Mouse (Mus musculus): ENCODE results near the gene Mep1a. TPM values are rescaled to one million over a fixed set of nuclear protein-coding genes. Genes with fewer than 3 reads are reported as not detected.
A peak's percentile ranks its signal among the peaks of the same experiment; 100 is the strongest.

Gene Mep1a
- polyA plus RNA-seq, 1 experiment = 2.7 TPM

- no peak for TF ChIP-seq POLR2A (IDR thresholded peaks at IDR 0.05; ENCODE audit: borderline replicate concordance, control insufficient read depth, low read depth, low read length)
- TF ChIP-seq CTCF (IDR thresholded peaks at IDR 0.05; ENCODE audit: control insufficient read depth, insufficient read depth, low read length) = no peak
- no peak overlapping the region for H3K27ac ChIP-seq (ENCODE audit: control insufficient read depth, insufficient read depth, low read depth, low read length, poor library complexity)
- WGBS = 9% methylated on average over 3 of the region's 3 CpGs
Observed at GRCm38 (mm10) chr17:43470039-43470438, 32.6 kb downstream of the Mep1a start.

GRCm38 (mm10) chr17:43460245-43461181 is 42.1 kb downstream of the Mep1a start:
- no peak overlapping the region for H3K4me3 ChIP-seq (replicated peaks; ENCODE audit: control insufficient read depth, low read depth, low read length)
- TF ChIP-seq CTCF (IDR thresholded peaks at IDR 0.05; ENCODE audit: control insufficient read depth, insufficient read depth, low read length) (peak; percentile 85), POLR2A (IDR thresholded peaks at IDR 0.05; ENCODE audit: borderline replicate concordance, control insufficient read depth, low read depth, low read length) (no peak)
- no peaks in the 10 kb centered on the region for H3K4me1 ChIP-seq (ENCODE audit: control insufficient read depth, insufficient read depth, low read length)
- WGBS = 36% methylated on average over 19 of the region's 19 CpGs
- no peak overlapping the region for H3K27ac ChIP-seq (ENCODE audit: control insufficient read depth, insufficient read depth, low read depth, low read length, poor library complexity)

More at GRCm38 (mm10) chr17:43470039-43470438, 32.6 kb downstream of the Mep1a start:
- Histone ChIP-seq H3K4me1 (ENCODE audit: control insufficient read depth, insufficient read depth, low read length) (no peaks in the 10 kb centered on the region), H3K4me3 (replicated peaks; ENCODE audit: control insufficient read depth, low read depth, low read length) (no peak overlapping the region)

- no peak for TF ChIP-seq POLR2A (IDR thresholded peaks at IDR 0.05; ENCODE audit: borderline replicate concordance, control insufficient read depth, low read depth, low read length)
- TF ChIP-seq CTCF (IDR thresholded peaks at IDR 0.05; ENCODE audit: control insufficient read depth, insufficient read depth, low read length) = no peak
- no peak overlapping the region for H3K27ac ChIP-seq (ENCODE audit: control insufficient read depth, insufficient read depth, low read depth, low read length, poor library complexity)
- no peaks in the 10 kb centered on the region for H3K4me1 ChIP-seq (ENCODE audit: control insufficient read depth, insufficient read depth, low read length)
- 67% methylated on average over 12 of the region's 12 CpGs for whole genome bisulfite sequencing
- no peak overlapping the region for H3K4me3 ChIP-seq (replicated peaks; ENCODE audit: control insufficient read depth, low read depth, low read length)
Observed at GRCm38 (mm10) chr17:43459737-43460230, 42.8 kb downstream of the Mep1a start.

GRCm38 (mm10) chr17:43458598-43458997 is 44.0 kb downstream of the Mep1a start:
- WGBS = 4% methylated on average over 9 of the region's 9 CpGs
- H3K4me1 ChIP-seq (ENCODE audit: control insufficient read depth, insufficient read depth, low read length) = no peaks in the 10 kb centered on the region
- no peak overlapping the region for H3K4me3 ChIP-seq (replicated peaks; ENCODE audit: control insufficient read depth, low read depth, low read length)
- no peak for TF ChIP-seq POLR2A (IDR thresholded peaks at IDR 0.05; ENCODE audit: borderline replicate concordance, control insufficient read depth, low read depth, low read length)
- TF ChIP-seq CTCF (IDR thresholded peaks at IDR 0.05; ENCODE audit: control insufficient read depth, insufficient read depth, low read length) = peak; percentile 66
- no peak overlapping the region for H3K27ac ChIP-seq (ENCODE audit: control insufficient read depth, insufficient read depth, low read depth, low read length, poor library complexity)

- no peak overlapping the region for H3K4me3 ChIP-seq (replicated peaks; ENCODE audit: control insufficient read depth, low read depth, low read length)
- WGBS = 89% methylated on average over 1 of the region's 1 CpGs
- no peak overlapping the region for H3K27ac ChIP-seq (ENCODE audit: control insufficient read depth, insufficient read depth, low read depth, low read length, poor library complexity)
- no peaks in the 10 kb centered on the region for H3K4me1 ChIP-seq (ENCODE audit: control insufficient read depth, insufficient read depth, low read length)
- TF ChIP-seq CTCF (IDR thresholded peaks at IDR 0.05; ENCODE audit: control insufficient read depth, insufficient read depth, low read length) (no peak), POLR2A (IDR thresholded peaks at IDR 0.05; ENCODE audit: borderline replicate concordance, control insufficient read depth, low read depth, low read length) (no peak)
Observed at GRCm38 (mm10) chr17:43451216-43451615, 51.4 kb downstream of the Mep1a start.

GRCm38 (mm10) chr17:43434485-43434884 is 68.1 kb downstream of the Mep1a start:
- 54% methylated on average over 8 of the region's 8 CpGs for WGBS
- Histone ChIP-seq H3K4me3 (replicated peaks; ENCODE audit: control insufficient read depth, low read depth, low read length) (no peak overlapping the region), H3K27ac (ENCODE audit: control insufficient read depth, insufficient read depth, low read depth, low read length, poor library complexity) (no peak overlapping the region), H3K4me1 (ENCODE audit: control insufficient read depth, insufficient read depth, low read length) (no peaks in the 10 kb centered on the region)
- TF ChIP-seq CTCF (IDR thresholded peaks at IDR 0.05; ENCODE audit: control insufficient read depth, insufficient read depth, low read length) (no peak), POLR2A (IDR thresholded peaks at IDR 0.05; ENCODE audit: borderline replicate concordance, control insufficient read depth, low read depth, low read length) (no peak)

- H3K4me1 ChIP-seq (ENCODE audit: control insufficient read depth, insufficient read depth, low read length) = no peaks in the 10 kb centered on the region
- H3K27ac ChIP-seq (ENCODE audit: control insufficient read depth, insufficient read depth, low read depth, low read length, poor library complexity) = no peak overlapping the region; the same call in 1 of the 2 replicates
- H3K4me3 ChIP-seq (replicated peaks; ENCODE audit: control insufficient read depth, low read depth, low read length) = no peak overlapping the region
- TF ChIP-seq CTCF (IDR thresholded peaks at IDR 0.05; ENCODE audit: control insufficient read depth, insufficient read depth, low read length) = no peak
- TF ChIP-seq POLR2A (IDR thresholded peaks at IDR 0.05; ENCODE audit: borderline replicate concordance, control insufficient read depth, low read depth, low read length) = no peak
- WGBS = 75% methylated on average over 5 of the region's 5 CpGs
Observed at GRCm38 (mm10) chr17:43431692-43432091, 70.9 kb downstream of the Mep1a start.

Other genes with a start within 250 kb of the Mep1a start
- gene Adgrf1, start 232.5 kb downstream of the Mep1a start, polyA plus RNA-seq (2011; ENCODE audit: insufficient read depth, insufficient read length, low replicate concordance, missing spikeins) = not detected in 2 replicates
- gene Adgrf5, start 142.4 kb downstream of the Mep1a start, polyA plus RNA-seq (2011; ENCODE audit: insufficient read depth, insufficient read length, low replicate concordance, missing spikeins) = 4.4 and 7.1 TPM in 2 replicates
- gene Ankrd66, start 40.8 kb upstream of the Mep1a start, polyA plus RNA-seq (2011; ENCODE audit: insufficient read depth, insufficient read length, low replicate concordance, missing spikeins) = 3.9 TPM in 1 of 2 replicates, not detected in the other
- 3.7 and 16.1 TPM in 2 replicates for gene Pla2g7, start 65.3 kb upstream of the Mep1a start, polyA plus RNA-seq (2011; ENCODE audit: insufficient read depth, insufficient read length, low replicate concordance, missing spikeins)
- gene Tdrd6, start 127.5 kb upstream of the Mep1a start, polyA plus RNA-seq (2011; ENCODE audit: insufficient read depth, insufficient read length, low replicate concordance, missing spikeins) = not detected in 2 replicates
- 0.66 and 3.2 TPM in 2 replicates for gene Slc25a27, start 164.4 kb upstream of the Mep1a start, polyA plus RNA-seq (2011; ENCODE audit: insufficient read depth, insufficient read length, low replicate concordance, missing spikeins)
- 2.2 and 2.4 TPM in 2 replicates for gene Cyp39a1, start 164.6 kb upstream of the Mep1a start, polyA plus RNA-seq (2011; ENCODE audit: insufficient read depth, insufficient read length, low replicate concordance, missing spikeins)